ENCODE assay signal across 14 mouse cellular contexts in genomic region chr14:66462081-66462480, GRCm38 (mm10).
"Had no signal": no experiment of that assay in that cellular context is flagged by ENCODE, and none has a peak within 500 bp of the region (broad histone marks: within the 10 kb centered on the region; RNA-seq: fewer than 3 reads in every experiment).

No protein-coding gene starts in this region.

- H3K4me3 ChIP-seq: limb, embryonic 12.5 days; liver, embryonic 13.5 days; lung, embryonic 15.5 days; megakaryocyte, embryonic 14.5 days; midbrain, embryonic 12.5 days; neural tube, embryonic 12.5 days had no signal

- ATAC-seq: liver, postnatal 0 days had no signal

- H3K36me3 ChIP-seq: limb, embryonic 12.5 days; liver, embryonic 13.5 days; lung, embryonic 15.5 days; midbrain, embryonic 12.5 days; neural tube, embryonic 12.5 days had no signal

- H3K9ac ChIP-seq: limb, embryonic 12.5 days; liver, embryonic 13.5 days; liver, postnatal 0 days; lung, embryonic 15.5 days; midbrain, embryonic 12.5 days; neural tube, embryonic 12.5 days had no signal

- DNase-seq: kidney, adult 9 months; kidney, postnatal 14 days; liver; liver, embryonic 13.5 days; liver, postnatal 0 days; lung, postnatal 14 days; right cerebral cortex, postnatal 14 days; thymus, postnatal 36 days had no signal

- H3K27me3 ChIP-seq: limb, embryonic 12.5 days; liver, embryonic 13.5 days; lung, embryonic 15.5 days; megakaryocyte, embryonic 14.5 days; midbrain, embryonic 12.5 days; neural tube, embryonic 12.5 days had no signal

- H3K4me2 ChIP-seq: limb, embryonic 12.5 days; liver, embryonic 13.5 days; lung, embryonic 15.5 days; midbrain, embryonic 12.5 days; neural tube, embryonic 12.5 days had no signal

- H3K9me3 ChIP-seq: limb, embryonic 12.5 days; liver, embryonic 13.5 days; lung, embryonic 15.5 days; megakaryocyte, embryonic 14.5 days had no signal

- H3K4me1 ChIP-seq: limb, embryonic 12.5 days; liver, embryonic 13.5 days; lung, embryonic 15.5 days; megakaryocyte, embryonic 14.5 days had no signal

- H3K27ac ChIP-seq: limb, embryonic 12.5 days; liver, embryonic 13.5 days; lung, embryonic 15.5 days; macrophage; neural tube, embryonic 12.5 days had no signal
